In genomic region chr9:107534408-107535202, GRCm38 (mm10) we compare ENCODE assay signal across 8 mouse cellular contexts. TPM values are rescaled to one million over a fixed set of nuclear protein-coding genes. Genes with fewer than 3 reads are reported as not detected.
DNase-seq lines count a peak whose midpoint lies in the region; ATAC-seq and TF ChIP-seq lines count a peak whose summit lies in the region.

No protein-coding gene starts in this region.

- peak overlapping the region; percentile 70 for H3K4me3 ChIP-seq in layer of hippocampus, adult 2 months
- H3K4me3 ChIP-seq in bone marrow, adult 2 months (replicated peaks; ENCODE audit: control insufficient read depth, low read depth, low read length): peak overlapping the region; percentile 94
- H3K4me3 ChIP-seq in forebrain, embryonic 14.5 days (ENCODE audit: low read depth, low read length): peak overlapping the region; percentile 97
- H3K4me3 ChIP-seq in midbrain, embryonic 10.5 days: peak overlapping the region; percentile 85

- no peaks in the 10 kb centered on the region for H3K27me3 ChIP-seq in forebrain, embryonic 14.5 days (replicated peaks; ENCODE audit: control insufficient read depth, insufficient read depth, low read length)
- H3K27me3 ChIP-seq in midbrain, embryonic 10.5 days (ENCODE audit: low read depth, poor library complexity, severe bottlenecking): 0 out of 2 replicates have a peak, but pooled peaks cover 3% of the 10 kb centered on the region

- TF ChIP-seq CTCF in layer of hippocampus, adult 2 months (conservative IDR thresholded peaks at IDR 0.05): no peak
- no peak for TF ChIP-seq CTCF in bone marrow, adult 2 months (IDR thresholded peaks at IDR 0.05; ENCODE audit: control insufficient read depth, insufficient read depth, low read length)

- DNase-seq in layer of hippocampus, adult 2 months (ENCODE audit: low spot score in 2 of 2): no peak
- no peak for DNase-seq in layer of hippocampus, adult 9-10 months (ENCODE audit: low spot score)
- no peak for DNase-seq in forebrain, embryonic 14.5 days (ENCODE audit: low spot score)
- DNase-seq in kidney, postnatal 10 days: peak; percentile 60
- peak; percentile 39 for DNase-seq in midbrain, embryonic 10.5 days (ENCODE audit: low spot score)
- DNase-seq in urinary bladder, adult 18-20 months (ENCODE audit: low spot score in 2 of 2): no peak

- peak overlapping the region; percentile 96 for H3K27ac ChIP-seq in layer of hippocampus, adult 2 months
- peak overlapping the region; percentile 76 for H3K27ac ChIP-seq in bone marrow, adult 2 months (ENCODE audit: control insufficient read depth, insufficient read depth, low read depth, low read length, poor library complexity)
- 0 out of 2 replicates have a peak overlapping the region, but pooled peaks have one; percentile 58 for H3K27ac ChIP-seq in forebrain, embryonic 14.5 days (ENCODE audit: low read depth, low read length)
- peak overlapping the region; percentile 86 for H3K27ac ChIP-seq in midbrain, embryonic 10.5 days (replicated peaks)

- no peaks in the 10 kb centered on the region for H3K9me3 ChIP-seq in forebrain, embryonic 14.5 days (replicated peaks; ENCODE audit: control insufficient read depth, low read length)
- H3K9me3 ChIP-seq in midbrain, embryonic 10.5 days (replicated peaks): no peaks in the 10 kb centered on the region

- H3K36me3 ChIP-seq in forebrain, embryonic 14.5 days (ENCODE audit: control insufficient read depth, insufficient read depth, low read length): peaks cover 31% of the 10 kb centered on the region
- H3K36me3 ChIP-seq in midbrain, embryonic 10.5 days: peaks cover 32% of the 10 kb centered on the region

- H3K9ac ChIP-seq in forebrain, embryonic 14.5 days (ENCODE audit: low read length): peak overlapping the region; percentile 88

- TF ChIP-seq POLR2A in bone marrow, adult 2 months (IDR thresholded peaks at IDR 0.05; ENCODE audit: borderline replicate concordance, control insufficient read depth, low read depth, low read length): no peak

- peak; percentile 18 for ATAC-seq in forebrain, embryonic 14.5 days
- no peak for ATAC-seq in inflammation-experienced regulatory T-cells, adult 6 months

- peaks cover 3% of the 10 kb centered on the region for H3K4me1 ChIP-seq in bone marrow, adult 2 months (ENCODE audit: control insufficient read depth, insufficient read depth, low read length)
- H3K4me1 ChIP-seq in forebrain, embryonic 14.5 days (ENCODE audit: control insufficient read depth, insufficient read depth, low read length): peaks cover 22% of the 10 kb centered on the region
- H3K4me1 ChIP-seq in midbrain, embryonic 10.5 days: peaks cover 45% of the 10 kb centered on the region

- peak overlapping the region; percentile 100 for H3K4me2 ChIP-seq in forebrain, embryonic 14.5 days (ENCODE audit: low read length)

- WGBS in bone marrow, adult 2 months: under 1% methylated on average over 40 of the region's 40 CpGs
- WGBS in forebrain, embryonic 14.5 days: under 1% methylated on average over 40 of the region's 40 CpGs
- WGBS in midbrain, embryonic 10.5 days: under 1% methylated on average over 40 of the region's 40 CpGs

RNA-seq across cellular contexts. Expression of gene Tmem115, which starts 0.9 kb away (rescaled TPM):
- total RNA-seq in layer of hippocampus, adult 2 months (2021): 10 to 100 TPM; 35.8 to 41.0 TPM
- polyA plus RNA-seq in bone marrow, adult 2 months (2011; ENCODE audit: insufficient read depth, insufficient read length, low replicate concordance, missing spikeins): 2.2 and 6.6 TPM in 2 replicates
- 44.4 and 53.4 TPM in 2 replicates for polyA plus RNA-seq in forebrain, embryonic 14.5 days (2014; fragmentation: Nextera tagmentation; extraction: Ambion mirVana)
- polyA plus RNA-seq in midbrain, embryonic 10.5 days (2016; fragmentation: Nextera tagmentation; extraction: Ambion mirVana): 38.6 and 39.5 TPM in 2 replicates
- polyA plus RNA-seq in inflammation-experienced regulatory T-cells, adult 6 months (2017; shearing (Covaris generic)): 10 to 100 TPM; 17.5 to 28.0 (median 19.6) TPM

RNA-seq across cellular contexts. Expression of gene Cyb561d2, which starts 7.4 kb away (rescaled TPM):
- total RNA-seq in layer of hippocampus, adult 2 months (2021): 10 to 100 TPM; 13.8 to 15.3 TPM
- 6.0 and 10.3 TPM in 2 replicates for polyA plus RNA-seq in bone marrow, adult 2 months (2011; ENCODE audit: insufficient read depth, insufficient read length, low replicate concordance, missing spikeins)
- 33.1 and 38.0 TPM in 2 replicates for polyA plus RNA-seq in forebrain, embryonic 14.5 days (2014; fragmentation: Nextera tagmentation; extraction: Ambion mirVana)
- 20.5 and 22.6 TPM in 2 replicates for polyA plus RNA-seq in midbrain, embryonic 10.5 days (2016; fragmentation: Nextera tagmentation; extraction: Ambion mirVana)
- polyA plus RNA-seq in inflammation-experienced regulatory T-cells, adult 6 months (2017; shearing (Covaris generic)): 10 to 100 TPM; 66.5 to 78.0 (median 67.2) TPM

RNA-seq across cellular contexts. Expression of gene Nprl2, which starts 7.4 kb away (rescaled TPM):
- 10 to 100 TPM; 44.2 to 45.2 TPM for total RNA-seq in layer of hippocampus, adult 2 months (2021)
- 9.3 and 24.6 TPM in 2 replicates for polyA plus RNA-seq in bone marrow, adult 2 months (2011; ENCODE audit: insufficient read depth, insufficient read length, low replicate concordance, missing spikeins)
- 83.2 and 83.8 TPM in 2 replicates for polyA plus RNA-seq in forebrain, embryonic 14.5 days (2014; fragmentation: Nextera tagmentation; extraction: Ambion mirVana)
- polyA plus RNA-seq in midbrain, embryonic 10.5 days (2016; fragmentation: Nextera tagmentation; extraction: Ambion mirVana): 37.1 and 40.4 TPM in 2 replicates
- polyA plus RNA-seq in inflammation-experienced regulatory T-cells, adult 6 months (2017; shearing (Covaris generic)): 10 to 100 TPM; 48.4 to 55.1 (median 54.4) TPM

RNA-seq across cellular contexts. Expression of gene Zmynd10, which starts 12.5 kb away (rescaled TPM):
- 1 to 10 TPM; 4.7 to 5.7 TPM for total RNA-seq in layer of hippocampus, adult 2 months (2021)
- polyA plus RNA-seq in bone marrow, adult 2 months (2011; ENCODE audit: insufficient read depth, insufficient read length, low replicate concordance, missing spikeins): not detected in 2 replicates
- polyA plus RNA-seq in forebrain, embryonic 14.5 days (2014; fragmentation: Nextera tagmentation; extraction: Ambion mirVana): 4.3 and 4.6 TPM in 2 replicates
- polyA plus RNA-seq in midbrain, embryonic 10.5 days (2016; fragmentation: Nextera tagmentation; extraction: Ambion mirVana): 0.75 and 1.1 TPM in 2 replicates
- polyA plus RNA-seq in inflammation-experienced regulatory T-cells, adult 6 months (2017; shearing (Covaris generic)): 1 to 10 TPM; 1.8 to 2.9 (median 2.1) TPM

RNA-seq across cellular contexts. Expression of gene Rassf1, which starts 16.8 kb away (rescaled TPM):
- total RNA-seq in layer of hippocampus, adult 2 months (2021): 10 to 100 TPM; 16.2 to 17.6 TPM
- 31.3 and 32.3 TPM in 2 replicates for polyA plus RNA-seq in bone marrow, adult 2 months (2011; ENCODE audit: insufficient read depth, insufficient read length, low replicate concordance, missing spikeins)
- polyA plus RNA-seq in forebrain, embryonic 14.5 days (2014; fragmentation: Nextera tagmentation; extraction: Ambion mirVana): 34.7 and 37.1 TPM in 2 replicates
- polyA plus RNA-seq in midbrain, embryonic 10.5 days (2016; fragmentation: Nextera tagmentation; extraction: Ambion mirVana): 54.2 and 54.8 TPM in 2 replicates
- polyA plus RNA-seq in inflammation-experienced regulatory T-cells, adult 6 months (2017; shearing (Covaris generic)): 10 to 100 TPM; 77.8 to 84.6 (median 82.3) TPM

Comparison
In these comparisons a context has a peak if more than half of its experiments do, and no peak if none do; other contexts are left out.
1. DNase-seq: peak in kidney, postnatal 10 days (single experiment) and midbrain, embryonic 10.5 days (single experiment); none in layer of hippocampus, adult 2 months (0 of 2), layer of hippocampus, adult 9-10 months (single experiment), forebrain, embryonic 14.5 days (single experiment) and urinary bladder, adult 18-20 months (0 of 2).
2. Peak in every context shown above with its lines, with median percentiles within 50 percentile points of each other: H3K27ac ChIP-seq and H3K4me3 ChIP-seq.